ENCODE assay signal across 14 mouse cellular contexts in the genomic region with DNA sequence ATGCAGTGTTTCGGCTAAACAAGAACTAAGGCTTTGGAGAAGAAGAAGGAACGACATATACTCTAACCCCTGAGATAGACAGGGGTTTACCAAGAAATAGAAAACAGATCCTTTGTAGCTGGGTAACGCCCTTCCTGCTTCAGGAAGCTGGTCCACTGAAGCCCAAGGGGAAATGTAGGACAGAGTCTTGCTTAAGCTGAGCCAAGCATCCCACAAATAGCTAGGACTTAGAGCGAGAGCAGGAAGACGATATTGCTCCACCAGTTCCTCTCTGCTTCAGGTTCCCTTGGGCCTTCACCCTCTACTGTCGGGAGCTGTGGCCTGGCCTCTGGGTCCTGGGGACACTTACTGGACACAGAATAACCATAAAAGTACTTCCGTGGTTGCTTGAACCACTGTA.
A peak's percentile ranks its signal among the peaks of the same experiment; 100 is the strongest.
DNase-seq lines count a peak whose midpoint lies in the region; TF ChIP-seq lines count a peak whose summit lies in the region.
"Had no signal": no experiment of that assay in that cellular context is flagged by ENCODE, and none has a peak within 500 bp of the region (broad histone marks: within the 10 kb centered on the region; RNA-seq: fewer than 3 reads in every experiment).

No protein-coding gene starts in this region.

- in situ Hi-C loops in CH12.LX (cut with MboI; ENCODE audit: low pct_ligation_motif_present, low pct_unique_long_range_greater_than_20kb, low sequenced_read_pairs), result no loop called here

- H3K4me3 ChIP-seq in heart, embryonic 10.5 days, result no peak overlapping the region
- no peak overlapping the region for H3K4me3 ChIP-seq in CH12.LX (replicated peaks in 1 of 3; ENCODE audit: low read depth in 2 of 3, low read length in 2 of 3, poor library complexity in 1 of 3)
- H3K4me3 ChIP-seq in brown adipose tissue, adult 24 weeks (ENCODE audit: insufficient read depth, low read depth, low read length), result no peak overlapping the region
- H3K4me3 ChIP-seq: heart, embryonic 13.5 days; hindbrain, embryonic 13.5 days; left cerebral cortex, adult 2 months; limb, embryonic 15.5 days; myocyte had no signal

- WGBS in heart, embryonic 10.5 days, result 66% methylated on average over 7 of the region's 7 CpGs

- H3K27me3 ChIP-seq in heart, embryonic 10.5 days (ENCODE audit: insufficient read depth, poor library complexity, severe bottlenecking), result no peaks in the 10 kb centered on the region
- H3K27me3 ChIP-seq in CH12.LX (replicated peaks), result no peaks in the 10 kb centered on the region
- H3K27me3 ChIP-seq: heart, embryonic 13.5 days; hindbrain, embryonic 13.5 days; limb, embryonic 15.5 days had no signal

- H3K36me3 ChIP-seq in heart, embryonic 10.5 days, result no peaks in the 10 kb centered on the region
- H3K36me3 ChIP-seq in CH12.LX (replicated peaks in 1 of 2; ENCODE audit: control insufficient read depth in 1 of 2, insufficient read depth in 1 of 2, low read length in 1 of 2), result no peaks in the 10 kb centered on the region
- H3K36me3 ChIP-seq: heart, embryonic 13.5 days; hindbrain, embryonic 13.5 days; limb, embryonic 15.5 days had no signal

- H3K4me1 ChIP-seq in heart, embryonic 10.5 days, result peaks cover 11% of the 10 kb centered on the region; the same call in 1 of the 2 replicates
- no peaks in the 10 kb centered on the region for H3K4me1 ChIP-seq in CH12.LX (ENCODE audit: control insufficient read depth in 1 of 2, insufficient read depth in 2 of 2)
- no peaks in the 10 kb centered on the region; the same call in 1 of the 2 replicates for H3K4me1 ChIP-seq in brown adipose tissue, adult 24 weeks (ENCODE audit: control insufficient read depth, insufficient read depth, insufficient read length, low read length)

- TF ChIP-seq RAD21 in CH12.LX (IDR thresholded peaks at IDR 0.05; ENCODE audit: low read depth, low read length), result no peak

- TF ChIP-seq CTCF in CH12.LX (conservative IDR thresholded peaks at IDR 0.05 in 1 of 2, IDR thresholded peaks at IDR 0.05 in 1 of 2; ENCODE audit: low read depth in 2 of 2, low read length in 2 of 2), result no peak

- dilution Hi-C loops in CH12.LX (cut with MboI; ENCODE audit: extremely low pct_ligation_motif_present, extremely low pct_unique_long_range_greater_than_20kb, low sequenced_read_pairs), result no loop called here

- H3K27ac ChIP-seq in heart, embryonic 10.5 days, result no peak overlapping the region
- H3K27ac ChIP-seq in CH12.LX (ENCODE audit: insufficient read depth, low read depth), result no peak overlapping the region
- H3K27ac ChIP-seq in brown adipose tissue, adult 24 weeks (replicated peaks; ENCODE audit: low read depth, low read length), result peak overlapping the region; percentile 34; the same call in 1 of the 2 replicates
- H3K27ac ChIP-seq: heart, embryonic 13.5 days; hindbrain, embryonic 13.5 days; left cerebral cortex, adult 2 months; limb, embryonic 15.5 days had no signal

- TF ChIP-seq EP300 in CH12.LX (IDR thresholded peaks at IDR 0.05; ENCODE audit: low read length), result no peak

- H3K79me2 ChIP-seq in CH12.LX (replicated peaks; ENCODE audit: control insufficient read depth, extremely low read depth, insufficient read depth, poor library complexity, severe bottlenecking), result no peaks in the 10 kb centered on the region

- peak; percentile 58 for DNase-seq in heart, adult 8-10 months (ENCODE audit: low spot score)
- DNase-seq in heart, embryonic 10.5 days (ENCODE audit: low spot score), result no peak
- DNase-seq in CH12.LX (ENCODE audit: extremely low read depth), result no peak
- DNase-seq in lung, postnatal 25 days (ENCODE audit: low spot score), result peak; percentile 59
- no peak for DNase-seq in adipocyte (ENCODE audit: low spot score)
- no peak for DNase-seq in urinary bladder, postnatal 25 days (ENCODE audit: low spot score)
- DNase-seq in urinary bladder, adult 2 months (ENCODE audit: low spot score), result no peak
- DNase-seq: cerebellum, adult 8-10 months had no signal

- TF ChIP-seq POLR2A in CH12.LX (IDR thresholded peaks at IDR 0.05; ENCODE audit: low read depth, low read length), result no peak

- no peak overlapping the region for H3K9ac ChIP-seq in CH12.LX (ENCODE audit: insufficient read depth, low read depth)
- H3K9ac ChIP-seq: heart, embryonic 13.5 days; hindbrain, embryonic 13.5 days; limb, embryonic 15.5 days had no signal

- H3K4me2 ChIP-seq in CH12.LX (ENCODE audit: insufficient read depth, low read depth, poor library complexity, severe bottlenecking), result 0 out of 2 replicates have a peak overlapping the region, but pooled peaks have one; percentile 15
- H3K4me2 ChIP-seq: heart, embryonic 13.5 days; hindbrain, embryonic 13.5 days; limb, embryonic 15.5 days had no signal

- no peaks in the 10 kb centered on the region for H3K9me3 ChIP-seq in heart, embryonic 10.5 days
- H3K9me3 ChIP-seq in CH12.LX (replicated peaks; ENCODE audit: low read length), result no peaks in the 10 kb centered on the region
- H3K9me3 ChIP-seq: heart, embryonic 13.5 days; hindbrain, embryonic 13.5 days; limb, embryonic 15.5 days had no signal

TF ChIP-seq in CH12.LX, 34 proteins besides CTCF, POLR2A, EP300 and RAD21:
- no peak for TF ChIP-seq CHD2 (IDR thresholded peaks at IDR 0.05; ENCODE audit: low read length)
- TF ChIP-seq ZC3H11A (IDR thresholded peaks at IDR 0.05; ENCODE audit: low read depth, low read length), result no peak
- no peak for TF ChIP-seq POLR2AphosphoS2 (IDR thresholded peaks at IDR 0.05; ENCODE audit: low read depth, low read length)
- no peak for TF ChIP-seq ZMIZ1 (IDR thresholded peaks at IDR 0.05; ENCODE audit: low read depth, low read length)
- no peak for TF ChIP-seq E2F4 (IDR thresholded peaks at IDR 0.05; ENCODE audit: insufficient replicate concordance, low read depth, low read length)
- TF ChIP-seq TBP (conservative IDR thresholded peaks at IDR 0.05; ENCODE audit: low read depth, low read length), result no peak
- TF ChIP-seq MAX (IDR thresholded peaks at IDR 0.05; ENCODE audit: low read length), result no peak
- TF ChIP-seq NELFE (IDR thresholded peaks at IDR 0.05; ENCODE audit: low read depth, low read length), result no peak
- TF ChIP-seq SMC3 (IDR thresholded peaks at IDR 0.05; ENCODE audit: low read depth, low read length), result no peak
- no peak for TF ChIP-seq MAFK (IDR thresholded peaks at IDR 0.05; ENCODE audit: insufficient replicate concordance, low read length)
- no peak for TF ChIP-seq MXI1 (IDR thresholded peaks at IDR 0.05; ENCODE audit: low read depth, low read length)
- TF ChIP-seq RCOR1 (conservative IDR thresholded peaks at IDR 0.05; ENCODE audit: low read depth, low read length), result no peak
- no peak for TF ChIP-seq JUND (conservative IDR thresholded peaks at IDR 0.05; ENCODE audit: low read depth, low read length)
- no peak for TF ChIP-seq TCF12 (IDR thresholded peaks at IDR 0.05; ENCODE audit: low read depth, low read length)
- TF ChIP-seq NRF1 (IDR thresholded peaks at IDR 0.05; ENCODE audit: low read depth, low read length), result no peak

Comparison
In these comparisons a context has a peak if more than half of its experiments do, and no peak if none do; other contexts are left out.
1. DNase-seq: peak in heart, adult 8-10 months (single experiment) and lung, postnatal 25 days (single experiment); none in heart, embryonic 10.5 days (single experiment), CH12.LX (single experiment), adipocyte (single experiment), urinary bladder, postnatal 25 days (single experiment) and urinary bladder, adult 2 months (single experiment).